Mouse (Mus musculus) Patski (cell line): ENCODE data around the gene Rnf144b. TPM values are rescaled to one million over a fixed set of nuclear protein-coding genes. Genes with fewer than 3 reads are reported as not detected.

Experiments used
- ATAC-seq: fragments of 100-300 bp; one replicate; pipeline ENCODE4 v1.8.0; 2021
- CTCF ChIA-PET: fragments of 350-600 bp; sonication (Branson Sonifier 250); formaldehyde crosslinking; loops from one replicate; lab custom pipeline; 2022; ENCODE audit warnings: inconsistent platforms; lab: Charles Lee
- POLR2A ChIA-PET: fragments of 350-600 bp; sonication (Branson Sonifier 250); formaldehyde crosslinking; loops from one replicate; lab custom pipeline; 2022; ENCODE audit warnings: antibody characterized with exemption, inconsistent platforms; lab: Charles Lee
- DNase-seq: peaks from one replicate; pipeline ENCODE4 v3.0.0-alpha.2; 2011; ENCODE audit warnings: low read depth, low spot score
- H3K27me3 ChIP-seq: fragments of 371-371 bp; one replicate; pipeline ENCODE4 v1.5.1; 2021
- CTCF ChIP-seq: fragments of 100-300 bp; IDR thresholded peaks from one replicate; pipeline ENCODE4 v1.5.1; 2021
- in situ Hi-C: fragments of 300-500 bp; cut with MboI; formaldehyde crosslinking; loops from 3 replicates; pipeline ENCODE4 v1.11.1; 2018; ENCODE audit warnings: low pct_unique_long_range_greater_than_20kb, mixed read lengths
- polyA plus RNA-seq: library from polyadenylated mRNA; unstranded; gene quantifications from one replicate; pipeline ENCODE4 v1.2.3, GENCODE M21; 2021

Gene Rnf144b
- polyA plus RNA-seq, 1 experiment from 2014 or later, result 4.1 TPM

DNA sequence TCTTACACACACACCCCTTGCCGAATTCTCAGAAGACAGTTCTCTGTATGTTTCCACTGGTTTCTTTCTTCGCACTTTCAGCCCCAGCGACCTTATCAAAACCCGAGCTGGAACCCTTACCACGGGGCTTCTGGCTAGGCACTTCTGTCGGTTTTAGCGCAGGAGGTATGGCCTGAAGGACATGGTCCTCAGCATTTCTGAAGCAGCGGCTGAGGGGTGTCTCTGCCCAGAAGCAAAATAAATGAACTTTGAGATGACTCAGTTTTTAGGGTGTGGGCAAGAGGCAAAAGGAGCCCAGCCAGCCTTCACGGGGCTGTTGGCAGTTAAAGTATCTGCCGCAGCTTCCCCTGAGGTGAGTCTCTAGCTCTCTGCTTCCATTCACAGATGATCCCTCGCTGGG is 72.2 kb downstream of the Rnf144b start:
- ChIA-PET POLR2A (no interaction called here), CTCF (interaction anchor here (1.3 to 1.5 kb wide), 3 partner anchors 8 to 11 kb away, joined by 3 to 5 read pairs (median 3); no protein-coding TSS in a partner anchor)
- no peak for ATAC-seq
- in situ Hi-C loops, result no loop called here
- no peak for TF ChIP-seq CTCF
- DNase-seq, result no peak
- H3K27me3 ChIP-seq, result no peaks in the 10 kb centered on the region

DNA sequence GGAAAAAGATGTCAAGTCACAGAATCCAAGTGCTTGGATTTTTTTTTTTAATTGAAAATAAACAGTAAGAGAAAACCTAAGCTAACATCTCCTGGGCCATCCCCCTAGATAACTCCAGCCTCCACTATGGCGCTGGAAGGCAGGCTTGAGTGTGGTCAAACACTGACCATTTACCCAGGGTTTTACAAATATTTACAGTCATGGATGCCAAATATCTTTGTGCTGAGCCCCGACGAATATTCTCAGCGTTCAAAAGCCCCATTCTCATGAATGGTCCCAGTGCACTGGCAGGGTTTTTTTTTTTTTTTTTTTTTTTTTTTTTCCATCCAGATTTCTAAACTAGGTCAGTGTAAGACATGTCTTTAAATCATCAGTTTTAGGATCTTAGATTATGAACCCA is 73.0 kb downstream of the Rnf144b start:
- in situ Hi-C loops, result no loop called here
- no peak for ATAC-seq
- no peaks in the 10 kb centered on the region for H3K27me3 ChIP-seq
- POLR2A ChIA-PET, result no interaction called here
- DNase-seq, result no peak
- CTCF ChIA-PET, result interaction anchor here (1.3 to 1.5 kb wide), 2 partner anchors 9 to 11 kb away, joined by 3 to 5 read pairs; no protein-coding TSS in a partner anchor
- no peak for TF ChIP-seq CTCF

DNA sequence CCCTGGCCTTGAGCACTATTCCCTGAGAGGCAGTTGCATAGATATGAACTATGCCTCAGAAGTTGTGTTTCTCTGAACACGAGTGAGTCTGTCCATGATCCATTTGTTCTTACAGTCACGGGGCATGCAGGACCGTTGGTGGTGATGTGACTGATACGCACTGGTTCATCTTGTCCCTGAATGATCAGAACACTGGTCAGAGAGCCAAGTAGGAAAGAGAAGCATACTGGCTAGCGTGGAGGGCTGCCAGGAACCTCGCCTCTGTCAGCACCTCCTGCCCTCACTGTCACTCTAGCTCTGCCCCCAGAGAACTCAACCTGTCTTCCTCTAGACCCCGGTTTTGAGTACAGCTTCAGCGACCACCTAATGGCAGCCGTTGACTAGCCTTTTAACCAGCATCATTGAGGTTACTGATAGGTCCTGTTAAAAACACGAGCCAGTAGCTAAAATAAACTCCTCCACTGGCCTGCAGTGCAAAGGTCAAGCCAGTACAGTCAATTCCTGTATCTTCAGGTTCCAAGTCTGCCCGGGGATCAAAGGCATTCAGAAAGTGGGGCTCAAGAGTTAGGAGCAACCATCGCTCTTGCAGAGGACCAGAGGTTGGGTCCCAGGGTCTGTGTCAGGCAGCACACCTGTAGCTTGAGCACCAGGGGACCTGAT is 77.7 kb downstream of the Rnf144b start:
- ATAC-seq, result no peak
- no peak for TF ChIP-seq CTCF
- ChIA-PET CTCF (interaction anchor here (1.4 kb wide), 2 partner anchors 9 to 15 kb away, joined by 3 to 4 read pairs; no protein-coding TSS in a partner anchor), POLR2A (no interaction called here)
- in situ Hi-C loops, result no loop called here
- DNase-seq, result no peak
- no peaks in the 10 kb centered on the region for H3K27me3 ChIP-seq

DNA sequence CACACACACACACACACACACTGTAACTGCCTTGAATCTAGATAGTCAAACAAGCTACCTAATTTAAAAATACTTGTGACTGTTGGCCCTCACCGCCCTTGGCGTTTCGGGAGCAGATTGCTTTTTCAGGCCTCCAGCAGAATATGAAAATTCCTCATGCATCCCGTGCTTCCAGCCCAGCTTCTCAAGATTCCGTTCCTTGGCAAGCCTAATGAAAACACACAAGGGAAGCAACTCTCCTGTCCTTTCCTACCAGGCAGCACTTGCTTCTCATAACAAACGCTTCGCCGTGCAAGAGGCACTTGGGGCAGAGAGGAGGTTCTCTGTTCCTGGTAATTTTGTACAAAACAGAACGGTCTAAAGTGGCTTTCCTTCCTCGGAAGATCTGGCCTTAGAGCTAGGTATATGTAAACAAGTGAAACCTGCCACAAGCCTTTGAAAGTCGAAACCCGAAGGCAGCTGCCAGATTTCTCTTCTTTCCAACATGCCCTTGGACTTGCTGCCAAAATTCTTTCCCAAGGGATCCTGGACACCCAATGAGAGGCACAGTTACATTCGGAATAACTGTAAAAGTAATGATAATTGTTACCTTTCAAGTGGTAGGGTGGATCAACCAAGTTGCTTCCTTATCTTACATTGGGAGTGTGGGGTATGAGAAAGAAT is 79.6 kb downstream of the Rnf144b start:
- no peaks in the 10 kb centered on the region for H3K27me3 ChIP-seq
- POLR2A ChIA-PET, result no interaction called here
- CTCF ChIA-PET, result interaction anchor here (1.3 kb wide), 1 partner anchor 13 kb away, joined by 4 read pairs; no protein-coding TSS in a partner anchor
- no peak for TF ChIP-seq CTCF
- in situ Hi-C loops, result no loop called here
- DNase-seq, result no peak
- ATAC-seq, result no peak

DNA sequence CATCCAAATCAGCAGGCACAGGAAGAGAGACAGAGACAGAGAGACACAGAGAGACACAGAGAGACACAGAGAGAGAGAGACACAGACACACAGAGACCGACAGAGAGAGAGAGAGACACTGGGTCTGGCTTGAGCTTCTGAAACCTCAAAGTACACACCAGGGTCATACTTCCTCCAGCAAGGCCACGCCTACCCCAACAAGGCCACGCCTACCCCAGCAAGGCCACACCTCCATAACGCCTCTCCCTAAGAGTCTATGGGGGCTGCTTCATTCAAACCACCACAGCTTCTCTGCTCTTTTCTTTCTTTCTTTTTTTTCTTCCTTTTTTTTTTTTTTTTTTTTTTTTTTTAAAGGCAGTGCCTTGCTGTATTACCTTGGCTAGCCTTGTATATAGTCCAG is 88.0 kb downstream of the Rnf144b start:
- ATAC-seq, result no peak
- ChIA-PET CTCF (no interaction called here), POLR2A (no interaction called here)
- no peaks in the 10 kb centered on the region for H3K27me3 ChIP-seq
- in situ Hi-C loops, result no loop called here
- no peak for TF ChIP-seq CTCF
- DNase-seq, result no peak

DNA sequence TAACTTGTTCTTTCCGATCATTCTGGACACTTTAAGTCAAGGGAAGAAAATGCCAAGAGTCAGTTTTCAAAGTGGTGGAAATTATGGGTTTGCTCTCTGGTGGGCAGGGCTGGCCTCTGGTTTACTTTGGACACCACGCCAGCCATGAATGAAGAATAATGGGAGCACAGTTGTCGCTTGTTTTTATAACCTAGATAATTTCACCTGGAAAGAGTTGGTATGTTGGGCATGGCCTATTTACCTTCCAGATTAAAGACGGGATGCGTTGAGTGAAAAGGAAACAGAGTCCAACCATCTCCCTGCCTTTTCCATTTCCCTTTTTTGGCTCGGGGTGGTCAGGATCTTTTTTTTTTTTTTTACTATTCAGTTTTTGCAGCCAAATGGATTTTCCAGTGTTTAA is 88.5 kb downstream of the Rnf144b start:
- in situ Hi-C loops, result no loop called here
- TF ChIP-seq CTCF, result no peak
- ATAC-seq, result no peak
- DNase-seq, result no peak
- no peaks in the 10 kb centered on the region for H3K27me3 ChIP-seq
- CTCF ChIA-PET, result no interaction called here
- POLR2A ChIA-PET, result no interaction called here

DNA sequence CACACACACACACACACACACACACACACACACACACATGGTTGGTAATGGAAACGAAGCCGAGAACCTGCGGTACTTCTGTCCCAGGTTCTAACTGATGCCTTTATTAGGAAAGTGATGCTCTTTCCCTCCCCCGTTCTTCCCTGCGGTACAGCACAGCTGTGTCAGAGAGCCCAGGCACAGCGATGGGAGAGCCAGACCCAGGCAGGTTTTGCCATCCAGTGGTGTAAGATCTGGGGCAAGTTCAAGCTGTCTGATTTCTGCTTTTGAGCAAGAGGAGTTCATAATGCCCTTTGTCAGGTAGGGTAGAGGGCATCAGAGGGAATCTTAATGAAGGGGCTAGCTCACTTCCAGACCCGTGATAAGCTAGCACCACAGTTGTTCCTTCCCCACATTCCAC is 89.1 kb downstream of the Rnf144b start:
- no peak for TF ChIP-seq CTCF
- in situ Hi-C loops, result no loop called here
- CTCF ChIA-PET, result no interaction called here

DNA sequence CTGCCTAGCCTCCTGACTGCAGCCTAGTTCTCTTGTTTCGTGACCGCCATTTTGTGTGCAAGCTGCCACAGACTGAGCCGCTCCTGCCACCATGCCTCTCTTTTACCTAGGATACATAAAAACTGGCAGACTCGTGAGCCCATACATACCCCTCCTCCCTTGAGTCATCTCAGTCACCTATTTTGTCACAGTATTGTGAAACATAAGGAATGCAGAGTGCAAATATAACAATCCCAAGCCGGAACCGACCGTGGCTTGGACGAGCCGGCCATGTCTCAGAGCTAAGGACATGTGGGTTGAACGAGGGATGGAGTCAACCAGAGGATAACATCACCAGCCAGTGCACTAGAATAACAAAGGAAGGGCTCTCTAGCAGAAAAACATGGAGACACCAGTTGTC is 91.4 kb downstream of the Rnf144b start:
- DNase-seq (no peak), ATAC-seq (no peak)
- POLR2A ChIA-PET, result no interaction called here
- no peak for TF ChIP-seq CTCF
- CTCF ChIA-PET, result no interaction called here
- no peaks in the 10 kb centered on the region for H3K27me3 ChIP-seq
- in situ Hi-C loops, result no loop called here

More for the DNA sequence above, 89.1 kb downstream of the Rnf144b start:
- POLR2A ChIA-PET, result no interaction called here
- DNase-seq (no peak), ATAC-seq (no peak)
- no peaks in the 10 kb centered on the region for H3K27me3 ChIP-seq

DNA sequence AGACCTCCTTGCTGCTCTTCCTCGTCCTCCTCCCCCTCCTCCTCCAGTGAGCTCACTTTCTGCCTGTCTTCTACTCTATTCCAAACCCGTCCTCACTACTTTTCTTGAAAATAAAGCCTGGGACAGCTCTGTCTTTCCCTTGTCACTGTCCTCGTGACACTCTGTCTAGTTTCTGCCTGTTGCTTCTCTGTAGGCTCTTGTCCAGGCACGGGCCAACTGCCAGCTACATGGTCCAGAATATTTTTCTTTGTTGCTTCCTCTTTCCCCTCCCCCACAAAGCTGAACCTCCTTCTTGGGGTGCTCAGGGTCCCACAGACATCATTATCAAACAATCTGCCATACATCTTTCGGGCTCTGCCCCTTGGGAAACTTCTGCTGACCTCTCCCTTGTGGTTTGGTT is 92.4 kb downstream of the Rnf144b start:
- no peak for DNase-seq
- no peak for ATAC-seq
- TF ChIP-seq CTCF, result no peak
- in situ Hi-C loops, result loop anchor here (5.0 kb wide), 1 partner anchor 48 kb away; no protein-coding TSS in a partner anchor
- CTCF ChIA-PET, result interaction anchor here (1.4 kb wide), 2 partner anchors 14 to 16 kb away, joined by 3 to 4 read pairs; no protein-coding TSS in a partner anchor
- H3K27me3 ChIP-seq, result no peaks in the 10 kb centered on the region
- POLR2A ChIA-PET, result no interaction called here

DNA sequence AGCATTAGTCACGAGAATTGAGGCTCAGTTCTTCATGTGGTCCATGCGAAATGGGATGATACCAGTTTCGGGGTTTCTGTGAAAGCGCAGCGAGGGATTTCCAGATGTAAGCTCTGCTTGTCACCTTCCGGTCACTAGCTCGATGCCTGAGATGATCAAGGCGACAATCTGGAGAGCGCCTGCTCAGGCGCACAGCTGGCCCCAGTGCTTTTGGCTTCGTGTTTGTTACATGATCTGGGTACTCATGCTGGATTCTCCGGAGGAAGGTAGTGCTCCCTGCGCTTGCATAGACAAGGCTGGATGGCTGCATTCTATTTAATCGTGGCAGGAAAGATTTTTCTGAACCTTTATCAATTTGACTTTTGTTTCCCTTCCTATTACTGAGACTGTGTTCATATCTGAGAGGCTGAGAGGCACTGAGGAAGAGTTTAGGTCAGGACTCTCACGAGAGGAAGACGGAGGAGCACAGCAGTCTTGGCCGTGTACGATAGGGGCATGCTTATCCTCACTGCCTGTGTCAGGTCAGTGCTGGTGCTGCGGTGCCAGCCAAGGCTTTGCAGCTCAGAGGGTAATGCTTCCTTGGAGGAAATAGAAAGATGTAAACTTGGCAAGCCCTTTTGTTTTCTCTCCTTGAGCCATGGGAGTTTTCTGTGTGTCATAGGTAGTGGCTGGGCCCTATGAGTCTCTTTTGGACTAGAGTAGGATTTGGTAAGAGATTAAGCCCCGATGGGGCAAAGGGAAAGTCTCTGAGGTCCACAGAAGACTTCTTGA is 93.5 kb downstream of the Rnf144b start:
- POLR2A ChIA-PET, result no interaction called here
- TF ChIP-seq CTCF, result no peak
- ATAC-seq (no peak), DNase-seq (peak; percentile 35)
- CTCF ChIA-PET, result interaction anchor here (1.0 to 1.4 kb wide), 3 partner anchors 15 to 19 kb away, joined by 3 to 4 read pairs (median 4); no protein-coding TSS in a partner anchor
- in situ Hi-C loops, result loop anchor here (5.0 kb wide), 1 partner anchor 49 kb away; no protein-coding TSS in a partner anchor
- H3K27me3 ChIP-seq, result no peaks in the 10 kb centered on the region
